Mouse (Mus musculus): ENCODE measurements around the gene Cttnbp2.

- TF ChIP-seq CTCF (conservative IDR thresholded peaks at IDR 0.05; ENCODE audit: insufficient read depth, insufficient read length, low read depth, low read length) = no peak
- TF ChIP-seq POLR2A (IDR thresholded peaks at IDR 0.05; ENCODE audit: low read depth, low read length) = no peak
These were observed 145.6 kb downstream of the Cttnbp2 start for GRCm38 (mm10) chr6:18369054-18369453.

Measured in kidney, adult 2 months (tissue).